Mouse (Mus musculus) kidney, adult 18-20 months (tissue): ENCODE measurements at regions not wholly inside any gene's neighbourhood (a gene's known extent, or its start where the extent isn't known, plus 50 kb on each side); places are given as distances from the start of the nearest gene placed in this dataset.

Experiments used
- DNase-seq: peaks from one replicate; pipeline ENCODE4 v3.0.0; 2021

- no peak for DNase-seq
These were observed 54.5 kb upstream of the Zeb2 start for GRCm38 (mm10) chr2:45171520-45172173.

- DNase-seq, result no peak
These were observed 53.1 kb upstream of the Zeb2 start for GRCm38 (mm10) chr2:45170272-45170671.

GRCm38 (mm10) chr2:45169429-45170070 lies 52.4 kb upstream of the Zeb2 start:
- DNase-seq, result no peak

GRCm38 (mm10) chr2:45168606-45169005 lies 51.4 kb upstream of the Zeb2 start:
- DNase-seq, result no peak
